Mouse (Mus musculus) MN1 (cell line): Measurements from ENCODE around the gene Macrod1.

Experiments used
- DNase-seq: peaks from one replicate; pipeline ENCODE4 v3.0.0-alpha.2; 2016; ENCODE audit warnings: low spot score

The Macrod1 gene

DNA sequence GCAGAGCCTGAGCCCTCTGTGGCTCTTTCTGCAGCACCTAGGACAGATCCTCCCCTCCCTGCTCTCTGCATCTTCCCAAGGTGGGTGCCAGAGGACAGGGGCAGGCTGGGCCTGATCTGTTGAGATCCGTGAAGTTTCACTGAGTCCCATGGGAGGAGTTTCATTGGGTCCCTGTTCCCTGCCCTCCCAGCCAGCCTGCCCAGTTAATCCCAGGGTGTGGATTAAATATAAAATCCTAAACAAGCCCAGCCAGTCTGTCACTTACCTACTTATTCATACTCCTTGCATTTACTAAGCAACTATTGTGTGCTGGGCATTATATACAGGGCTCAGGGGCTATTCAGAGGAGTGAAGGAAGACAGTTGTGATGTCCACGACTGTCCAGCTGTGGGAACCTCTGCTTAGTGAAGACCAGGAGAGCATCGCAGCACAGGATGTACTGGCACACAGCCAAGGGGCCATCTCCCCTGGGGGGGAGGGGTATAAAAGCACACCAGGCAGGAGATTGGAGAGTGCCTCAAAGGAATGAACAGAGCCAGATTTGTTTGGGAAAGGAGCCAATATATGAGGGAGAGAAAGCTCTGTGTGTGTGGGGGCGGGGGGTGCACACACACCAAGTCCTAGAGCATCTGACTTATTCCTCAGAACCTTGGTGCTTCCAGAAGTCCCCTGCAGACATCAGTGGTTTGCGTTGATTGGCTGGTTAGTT is 85.8 kb downstream of the Macrod1 start:
- DNase-seq, result peak; percentile 76

- DNase-seq, result peak; percentile 82
Observed at GRCm38 (mm10) chr19:7143854-7144253, 87.2 kb downstream of the Macrod1 start.

DNA sequence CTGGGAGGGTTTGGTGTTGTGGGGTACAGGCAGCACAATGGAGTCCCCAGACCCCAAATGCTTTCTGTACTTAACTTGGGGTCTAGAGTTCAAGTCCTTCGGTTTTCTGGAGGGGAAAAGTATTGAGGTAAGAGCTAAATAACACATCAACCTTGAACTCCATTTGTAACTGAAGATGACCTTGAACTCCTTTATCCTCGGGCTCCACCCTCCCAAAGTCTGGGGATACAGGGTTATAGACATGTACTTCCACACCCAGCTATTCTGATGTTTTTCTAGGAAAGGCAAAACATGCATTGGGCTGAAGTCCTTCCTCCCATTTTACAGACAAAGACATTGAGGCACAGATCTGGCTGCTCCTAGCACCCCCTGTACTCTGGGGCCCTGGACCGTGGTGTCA is 87.8 kb downstream of the Macrod1 start:
- no peak for DNase-seq

DNA sequence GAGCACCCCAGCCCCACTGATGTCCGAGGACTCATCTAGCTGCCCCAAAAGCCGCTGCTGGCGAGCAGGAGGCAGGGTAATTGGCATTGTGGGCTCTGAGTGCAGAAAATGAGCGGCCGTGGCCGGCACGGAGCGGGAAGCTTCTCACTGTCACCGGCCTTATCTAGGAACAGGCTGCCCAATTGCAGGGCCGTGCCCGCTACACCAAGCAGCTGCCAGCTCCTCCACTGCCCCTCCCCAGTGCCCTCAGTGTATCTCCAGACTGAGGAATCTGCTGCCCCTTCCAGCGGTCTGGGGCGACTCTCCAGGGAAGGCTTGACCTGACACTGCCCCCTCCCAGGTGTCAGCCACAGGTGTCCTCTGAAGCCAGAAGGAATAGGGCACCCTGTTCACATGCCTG is 89.8 kb downstream of the Macrod1 start:
- no peak for DNase-seq

- DNase-seq, result no peak
Observed at GRCm38 (mm10) chr19:7148096-7148495, 91.5 kb downstream of the Macrod1 start.

- DNase-seq, result no peak
Observed at GRCm38 (mm10) chr19:7148541-7149085, 92.0 kb downstream of the Macrod1 start.

DNA sequence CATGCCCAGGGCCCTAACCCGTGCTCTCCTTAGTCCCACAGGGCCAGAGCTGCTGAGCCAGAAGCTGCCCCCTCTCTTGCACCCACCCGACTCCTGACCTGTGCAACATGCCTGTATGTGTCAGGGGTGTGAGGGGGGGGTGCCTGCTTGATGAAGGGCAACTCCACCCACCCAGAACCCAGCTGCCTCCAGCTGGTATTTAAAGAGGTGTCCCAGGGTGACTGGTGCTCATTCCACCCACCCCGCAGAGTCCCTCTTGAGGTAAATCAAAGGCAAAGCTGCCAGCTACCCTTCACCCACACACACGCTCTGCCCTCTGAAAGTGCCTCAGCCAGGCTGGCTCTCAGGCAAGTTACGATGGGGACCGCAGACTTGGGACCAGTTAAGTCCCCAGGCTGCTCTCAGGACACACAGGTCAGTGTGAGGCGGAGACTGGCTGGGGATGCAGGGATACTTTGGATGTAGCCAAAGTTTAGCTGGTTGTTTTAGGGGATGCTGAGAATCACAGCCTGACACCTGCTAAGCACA is 92.6 kb downstream of the Macrod1 start:
- no peak for DNase-seq

DNA sequence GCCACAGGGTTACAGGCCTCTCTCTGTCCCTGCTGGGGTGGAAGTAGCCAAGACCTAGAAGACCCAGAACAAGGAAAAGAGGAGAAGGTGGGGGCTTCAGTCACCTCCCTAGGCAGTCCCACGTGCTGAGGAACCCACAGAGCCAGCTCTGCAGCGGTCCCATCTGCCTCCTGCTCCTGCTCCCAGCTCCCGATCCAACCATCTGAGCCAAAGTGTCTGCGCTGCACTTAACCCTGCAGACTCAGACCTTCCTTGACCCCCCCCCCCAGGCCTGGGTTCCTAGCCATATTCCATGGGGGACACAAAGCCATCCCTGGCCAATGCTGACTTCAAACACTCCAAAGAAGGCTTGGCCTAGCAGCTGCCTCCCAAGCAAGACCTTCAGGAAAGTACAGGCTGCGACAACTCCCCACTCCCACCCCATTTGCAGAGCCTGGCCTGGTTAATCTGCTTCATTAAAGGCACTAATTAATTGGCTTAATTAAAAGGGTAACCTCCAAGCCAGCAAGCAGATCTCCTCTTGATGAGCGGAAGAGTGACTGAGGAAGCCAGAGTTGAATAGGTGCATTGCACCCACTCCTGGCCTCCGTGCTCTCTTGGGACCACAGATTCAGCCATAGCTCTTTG is 94.8 kb downstream of the Macrod1 start:
- DNase-seq, result no peak

DNA sequence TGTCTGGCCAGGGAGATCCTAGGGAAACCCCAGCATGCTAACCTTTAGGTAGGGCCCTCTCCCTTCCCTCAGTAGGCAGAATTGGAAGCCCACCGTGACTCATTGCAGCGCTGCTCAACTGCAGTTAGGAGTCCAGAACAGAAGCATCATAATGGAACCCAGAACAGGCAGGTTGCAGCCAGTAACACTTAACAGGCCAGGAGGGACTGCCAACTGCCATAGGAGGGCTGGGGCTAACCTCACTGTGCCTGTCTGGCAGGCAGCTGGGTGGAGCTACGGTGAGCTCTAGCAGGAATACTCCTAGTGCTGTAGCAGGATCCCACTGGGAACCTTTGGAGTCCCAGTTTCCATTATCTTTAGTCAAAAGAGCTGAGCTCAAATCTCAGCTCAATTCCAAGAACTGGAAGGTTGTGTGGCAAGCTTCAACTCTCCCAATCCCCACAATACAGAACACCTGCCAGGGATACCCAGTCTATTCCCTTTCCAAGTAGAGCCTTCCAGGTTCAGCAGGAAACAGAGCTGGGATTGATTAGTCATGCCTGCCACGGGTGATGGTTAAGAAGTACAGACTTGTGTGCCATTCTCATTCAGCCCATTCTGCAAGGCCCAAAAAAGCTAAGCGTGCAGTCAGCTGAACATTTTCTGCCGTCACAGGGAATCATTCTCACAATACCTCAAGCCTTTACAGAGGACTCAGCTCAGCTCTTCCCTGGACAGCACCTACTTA is 95.5 kb downstream of the Macrod1 start:
- peak; percentile 59 for DNase-seq

- DNase-seq, result peak; percentile 83
Observed at GRCm38 (mm10) chr19:7153232-7153631, 96.6 kb downstream of the Macrod1 start.

GRCm38 (mm10) chr19:7155196-7155595 is 98.6 kb downstream of the Macrod1 start:
- no peak for DNase-seq

DNA sequence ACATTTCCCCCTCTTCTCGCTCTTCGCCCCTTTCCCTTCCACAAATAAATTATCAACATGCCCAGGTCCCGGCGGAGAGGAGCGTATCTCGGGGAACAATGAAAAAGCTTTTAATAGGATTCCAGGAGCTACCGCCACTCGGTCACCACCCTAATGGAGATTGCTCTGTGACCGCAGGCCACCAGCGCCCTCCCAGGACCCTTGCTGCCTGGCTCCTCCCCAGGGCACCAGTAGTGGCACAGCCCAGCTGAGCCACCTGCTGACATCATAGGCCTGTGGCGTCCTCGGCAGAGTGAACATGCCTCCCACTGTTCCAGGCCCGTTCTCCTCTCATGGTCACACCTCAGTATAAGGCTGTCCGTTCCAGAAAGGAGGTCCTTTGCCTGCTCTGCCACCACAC is 101.1 kb downstream of the Macrod1 start:
- DNase-seq, result peak; percentile 63

DNA sequence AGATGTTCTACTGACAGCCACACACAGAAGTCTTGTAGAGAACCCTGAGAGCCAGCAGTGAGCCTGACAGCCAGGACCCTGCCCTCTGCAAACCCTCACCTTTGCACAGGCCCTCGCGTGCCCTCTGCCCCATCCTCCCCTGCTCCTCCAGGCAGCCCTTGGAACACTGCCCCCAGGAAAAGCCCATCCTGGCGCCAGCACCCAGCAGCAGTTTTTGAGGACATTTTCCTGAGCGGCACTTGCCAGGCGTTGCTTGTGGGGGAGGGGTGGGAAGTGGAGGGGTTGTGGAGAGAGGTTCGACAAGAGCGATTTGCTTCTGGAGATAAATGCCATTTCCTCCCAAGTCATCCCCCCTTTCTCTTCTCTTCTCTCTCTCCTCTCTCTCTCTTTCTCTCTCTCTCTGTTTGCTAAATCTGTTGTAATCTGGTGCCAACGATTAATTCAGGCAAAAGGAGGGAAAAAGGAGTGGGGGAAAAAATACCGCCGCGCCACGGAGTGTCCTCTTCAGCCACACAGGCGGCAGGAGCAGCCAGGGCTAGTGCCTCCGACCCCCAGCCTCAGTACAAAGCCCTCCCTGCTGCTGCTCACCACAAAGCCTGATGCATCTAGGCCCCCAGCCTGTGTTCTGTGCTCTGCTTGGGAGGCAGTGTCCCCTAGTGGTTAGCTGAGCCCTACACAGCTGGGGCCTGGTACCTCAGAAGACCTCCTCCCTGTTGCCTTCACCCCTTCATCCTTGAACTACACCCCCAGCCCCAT is 103.7 kb downstream of the Macrod1 start:
- DNase-seq, result peak; percentile 58

DNA sequence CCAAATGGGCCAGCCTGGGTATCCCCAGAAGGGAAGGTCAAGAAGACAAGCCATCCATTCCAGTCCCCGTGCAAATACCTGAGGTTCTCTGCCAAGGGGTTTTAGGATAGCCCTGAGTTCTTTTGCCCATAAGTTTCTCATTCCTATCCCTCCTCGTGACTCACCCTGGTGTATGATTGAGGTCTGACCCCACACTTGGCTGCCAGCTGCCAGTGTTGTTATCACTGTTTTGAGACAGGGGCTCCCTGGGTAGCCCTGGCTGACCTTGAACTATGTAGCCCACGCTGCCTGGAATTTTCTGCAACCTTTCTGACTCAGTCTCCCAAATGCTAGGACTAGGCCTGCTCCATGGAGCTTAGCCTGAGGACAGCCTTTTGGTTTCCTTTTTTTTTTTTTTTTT is 104.5 kb downstream of the Macrod1 start:
- no peak for DNase-seq

GRCm38 (mm10) chr19:7164238-7164637 is 107.6 kb downstream of the Macrod1 start:
- DNase-seq, result no peak

GRCm38 (mm10) chr19:7164820-7165323 is 108.3 kb downstream of the Macrod1 start:
- DNase-seq, result no peak

DNA sequence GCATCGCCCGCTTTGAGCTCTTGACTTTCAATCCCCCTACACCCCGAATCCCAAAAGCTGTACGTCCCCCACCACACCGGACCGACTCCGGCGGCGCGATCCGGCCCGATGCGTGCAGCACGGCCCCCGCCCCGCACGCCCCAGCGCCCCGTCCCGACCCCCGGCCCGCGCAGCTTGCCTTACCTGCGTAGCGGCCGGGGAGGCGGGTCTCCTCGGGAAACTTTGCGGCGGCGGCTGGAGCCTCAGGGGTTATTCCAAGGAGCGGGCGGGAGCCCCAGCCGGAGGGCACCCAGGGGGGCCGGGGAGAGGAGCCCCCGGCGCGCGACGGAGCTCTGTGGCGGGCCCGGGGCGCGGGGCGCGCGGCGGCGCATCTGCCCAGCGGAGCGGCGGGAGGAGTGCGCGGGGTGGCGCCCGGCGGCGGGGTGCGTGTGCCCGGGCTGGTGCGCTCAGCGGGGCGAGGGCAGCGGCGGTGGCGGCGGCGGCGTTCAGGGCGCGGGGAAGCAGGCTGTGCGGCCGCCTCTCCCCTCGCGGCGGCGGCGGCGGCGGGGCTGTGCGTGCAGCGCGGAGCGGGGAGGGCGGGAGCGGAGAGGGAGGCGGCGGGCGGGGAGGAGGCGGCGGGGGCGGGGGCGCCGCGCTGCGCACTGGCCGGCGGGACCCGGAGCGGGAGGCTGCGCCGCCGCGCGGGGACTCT is 109.0 kb downstream of the Macrod1 start:
- DNase-seq, result no peak

DNA sequence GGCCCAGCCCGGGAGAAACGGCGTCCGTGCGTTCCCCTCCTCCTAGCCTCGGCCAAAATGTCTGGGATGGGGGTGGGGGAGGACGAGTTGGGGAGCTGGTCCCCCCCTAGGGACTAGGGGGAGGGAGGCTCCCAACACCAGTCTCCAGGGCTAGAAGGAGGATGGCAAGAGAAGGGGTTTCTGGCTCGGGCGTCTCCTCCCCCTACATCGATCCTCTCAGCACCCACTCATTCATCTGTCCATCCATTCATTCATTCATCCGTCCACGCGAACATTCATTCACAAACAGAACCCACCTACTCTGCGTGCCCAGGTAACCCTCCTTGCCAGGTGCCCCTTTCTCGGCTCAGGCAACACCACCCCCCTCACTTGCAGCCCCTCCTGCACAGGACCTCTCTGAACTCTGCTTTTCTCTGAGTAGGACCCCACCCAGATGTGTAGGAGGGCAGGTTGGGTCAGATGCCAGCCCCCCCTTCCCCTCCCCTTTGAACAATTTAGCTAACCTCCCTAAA is 109.6 kb downstream of the Macrod1 start:
- DNase-seq, result no peak

- DNase-seq, result no peak
Observed at GRCm38 (mm10) chr19:7166767-7167166, 110.2 kb downstream of the Macrod1 start.

DNA sequence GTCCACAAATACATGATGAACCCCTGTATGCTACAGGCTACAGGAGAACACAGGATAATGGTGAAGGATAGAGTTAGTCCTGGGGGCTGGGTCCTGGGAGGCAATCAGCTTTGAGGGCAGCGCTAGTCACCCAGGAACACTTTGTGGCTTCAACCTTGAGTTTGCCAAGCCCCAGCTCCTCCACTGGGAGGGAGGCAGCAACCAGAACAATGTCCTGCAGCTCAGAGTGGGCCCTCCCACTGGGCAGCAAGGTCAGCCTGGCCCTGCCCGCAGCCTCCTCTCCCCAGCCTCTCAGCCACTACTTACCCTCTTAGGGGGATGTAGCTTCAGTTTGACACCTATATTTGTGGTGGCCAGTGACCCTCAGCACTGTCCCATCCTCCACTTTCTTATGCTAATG is 111.8 kb downstream of the Macrod1 start:
- DNase-seq, result no peak

DNA sequence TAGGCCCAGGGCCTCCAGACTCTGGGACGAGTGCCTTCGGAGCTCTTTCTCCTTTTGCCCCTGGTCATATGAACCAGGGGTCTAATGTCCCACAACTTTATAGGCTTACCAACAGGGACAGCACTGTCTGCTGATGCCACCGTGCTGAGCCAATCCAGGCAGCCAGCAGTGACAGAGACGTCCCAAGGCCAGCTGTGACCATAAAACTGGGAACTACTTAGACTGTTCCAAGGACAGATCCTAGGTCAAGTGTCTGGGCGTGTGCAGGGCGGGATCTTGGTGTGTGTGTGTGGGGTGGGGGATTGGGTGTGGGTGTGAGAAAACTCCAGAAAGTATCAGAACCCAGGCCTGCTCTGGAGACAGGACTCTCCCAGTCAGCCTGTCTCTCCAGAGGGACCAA is 114.3 kb downstream of the Macrod1 start:
- no peak for DNase-seq
